Mouse (Mus musculus) liver (tissue): ENCODE measurements around the gene Rapgef1.
"Not testable (repeated sequence)": the region's sequence is repeated elsewhere in the genome, so short reads cannot be mapped to it uniquely, and the experiment has no call there.

Experiments used
- DNase-seq: peaks from one replicate; pipeline ENCODE4 v3.0.0-alpha.2; 2020; ENCODE audit warnings: mixed read lengths

Rapgef1 gene

GRCm38 (mm10) chr2:29623247-29624090, 3.9 kb downstream of the Rapgef1 start:
- no peak for DNase-seq

GRCm38 (mm10) chr2:29624091-29624608, 4.6 kb downstream of the Rapgef1 start:
- DNase-seq, result no peak

- no peak for DNase-seq
Measured at GRCm38 (mm10) chr2:29624739-29625138, 5.2 kb downstream of the Rapgef1 start.

- DNase-seq, result no peak
Measured at GRCm38 (mm10) chr2:29625573-29626200, 6.2 kb downstream of the Rapgef1 start.

- DNase-seq, result no peak
Measured at GRCm38 (mm10) chr2:29627337-29627736, 7.8 kb downstream of the Rapgef1 start.

- DNase-seq, result no peak
Measured at GRCm38 (mm10) chr2:29628186-29628585, 8.7 kb downstream of the Rapgef1 start.

- no peak for DNase-seq
Measured at GRCm38 (mm10) chr2:29628763-29629181, 9.3 kb downstream of the Rapgef1 start.

- DNase-seq, result no peak
Measured at GRCm38 (mm10) chr2:29629311-29629710, 9.8 kb downstream of the Rapgef1 start.

- DNase-seq, result no peak
Measured at GRCm38 (mm10) chr2:29630141-29630771, 10.7 kb downstream of the Rapgef1 start.

GRCm38 (mm10) chr2:29631020-29631419, 11.5 kb downstream of the Rapgef1 start:
- no peak for DNase-seq

- DNase-seq, result not testable (repeated sequence)
Measured at GRCm38 (mm10) chr2:29631564-29632167, 12.1 kb downstream of the Rapgef1 start.

GRCm38 (mm10) chr2:29632168-29632662, 12.7 kb downstream of the Rapgef1 start:
- DNase-seq, result no peak

- DNase-seq, result peak; percentile 53
Measured at GRCm38 (mm10) chr2:29633101-29633554, 13.6 kb downstream of the Rapgef1 start.

- DNase-seq, result no peak
Measured at GRCm38 (mm10) chr2:29633782-29634181, 14.3 kb downstream of the Rapgef1 start.

GRCm38 (mm10) chr2:29634541-29634940, 15.0 kb downstream of the Rapgef1 start:
- no peak for DNase-seq

GRCm38 (mm10) chr2:29635966-29636507, 16.5 kb downstream of the Rapgef1 start:
- DNase-seq, result no peak

- DNase-seq, result no peak
Measured at GRCm38 (mm10) chr2:29637528-29637927, 18.0 kb downstream of the Rapgef1 start.

- no peak for DNase-seq
Measured at GRCm38 (mm10) chr2:29639377-29639776, 19.9 kb downstream of the Rapgef1 start.

GRCm38 (mm10) chr2:29639953-29640743, 20.6 kb downstream of the Rapgef1 start:
- DNase-seq, result no peak

GRCm38 (mm10) chr2:29641707-29642106, 22.2 kb downstream of the Rapgef1 start:
- no peak for DNase-seq

GRCm38 (mm10) chr2:29643418-29643817, 23.9 kb downstream of the Rapgef1 start:
- DNase-seq, result no peak
